In genomic region chr12:29830571-29830970, GRCm38 (mm10) we compare ENCODE assay signal across 26 mouse cellular contexts.
"Had no signal": no experiment of that assay in that cellular context is flagged by ENCODE, and none has a peak within 500 bp of the region (broad histone marks: within the 10 kb centered on the region; RNA-seq: fewer than 3 reads in every experiment).

No protein-coding gene starts in this region.

- H3K9me3 ChIP-seq: heart, embryonic 10.5 days; heart, embryonic 13.5 days; heart, embryonic 15.5 days; hindbrain, embryonic 10.5 days; hindbrain, embryonic 12.5 days; intestine, embryonic 15.5 days; limb, embryonic 10.5 days; limb, embryonic 12.5 days; liver, embryonic 13.5 days; liver, embryonic 15.5 days had no signal

- DNase-seq: gastrocnemius, postnatal 25 days; heart, postnatal 14 days; heart, postnatal 4 days; kidney, adult 18-20 months; kidney, adult 8-10 months; kidney, postnatal 10 days; kidney, postnatal 25 days; kidney, postnatal 4 days; liver; liver, embryonic 13.5 days; liver, postnatal 0 days had no signal

- H3K4me3 ChIP-seq: heart, embryonic 10.5 days; heart, embryonic 13.5 days; heart, embryonic 15.5 days; hindbrain, embryonic 10.5 days; hindbrain, embryonic 12.5 days; intestine, embryonic 15.5 days; left cerebral cortex, adult 2 months; limb, embryonic 10.5 days; limb, embryonic 12.5 days; liver, embryonic 13.5 days; liver, embryonic 15.5 days had no signal

- H3K4me2 ChIP-seq: heart, embryonic 13.5 days; heart, embryonic 15.5 days; hindbrain, embryonic 12.5 days; hindbrain, embryonic 14.5 days; intestine, embryonic 15.5 days; limb, embryonic 12.5 days; liver, embryonic 11.5 days; liver, embryonic 13.5 days; liver, embryonic 15.5 days had no signal

- H3K27me3 ChIP-seq: heart, embryonic 13.5 days; heart, embryonic 15.5 days; intestine, embryonic 15.5 days; limb, embryonic 12.5 days; liver, embryonic 13.5 days; liver, embryonic 15.5 days had no signal

- H3K9ac ChIP-seq: heart, embryonic 13.5 days; heart, embryonic 15.5 days; hindbrain, embryonic 12.5 days; hindbrain, embryonic 14.5 days; intestine, embryonic 15.5 days; limb, embryonic 12.5 days; liver, embryonic 13.5 days; liver, embryonic 15.5 days; liver, postnatal 0 days had no signal

- H3K36me3 ChIP-seq: heart, embryonic 10.5 days; heart, embryonic 13.5 days; heart, embryonic 15.5 days; hindbrain, embryonic 10.5 days; intestine, embryonic 15.5 days; limb, embryonic 10.5 days; limb, embryonic 12.5 days; liver, embryonic 13.5 days; liver, embryonic 15.5 days had no signal

- H3K4me1 ChIP-seq: heart, embryonic 10.5 days; heart, embryonic 13.5 days; heart, embryonic 15.5 days; intestine, embryonic 15.5 days; limb, embryonic 10.5 days; limb, embryonic 12.5 days; liver, embryonic 13.5 days; liver, embryonic 15.5 days had no signal

- ATAC-seq: hindbrain, embryonic 16.5 days; inflammation-experienced regulatory T-cells, adult 6 months; intestine, embryonic 15.5 days; intestine, postnatal 0 days; liver, postnatal 0 days had no signal

- H3K27ac ChIP-seq: heart, embryonic 10.5 days; heart, embryonic 13.5 days; heart, embryonic 15.5 days; hindbrain, embryonic 10.5 days; hindbrain, embryonic 12.5 days; hindbrain, embryonic 14.5 days; intestine, embryonic 15.5 days; limb, embryonic 10.5 days; limb, embryonic 12.5 days; liver, embryonic 13.5 days; liver, embryonic 15.5 days had no signal
